Mouse (Mus musculus) lung, postnatal 10 days (tissue): ENCODE data around the gene Otogl.
A peak's percentile ranks its signal among the peaks of the same experiment; 100 is the strongest.

Source experiments
- DNase-seq: peaks from one replicate; pipeline ENCODE4 v3.0.0; 2021

The Otogl gene

GRCm38 (mm10) chr10:107905274-107906034 is 6.5 kb downstream of the Otogl start:
- no peak for DNase-seq

- no peak for DNase-seq
These were observed 10.0 kb downstream of the Otogl start for GRCm38 (mm10) chr10:107901958-107902357.

GRCm38 (mm10) chr10:107901204-107901879 is 10.6 kb downstream of the Otogl start:
- no peak for DNase-seq

- no peak for DNase-seq
These were observed 12.0 kb downstream of the Otogl start for GRCm38 (mm10) chr10:107899946-107900345.

GRCm38 (mm10) chr10:107896158-107896557 is 15.8 kb downstream of the Otogl start:
- no peak for DNase-seq

- peak; percentile 56 for DNase-seq
These were observed 17.0 kb downstream of the Otogl start for GRCm38 (mm10) chr10:107894663-107895581.

GRCm38 (mm10) chr10:107890400-107890799 is 21.5 kb downstream of the Otogl start:
- DNase-seq = no peak

GRCm38 (mm10) chr10:107872542-107872941 is 39.4 kb downstream of the Otogl start:
- no peak for DNase-seq

- DNase-seq = no peak
These were observed 39.8 kb downstream of the Otogl start for GRCm38 (mm10) chr10:107872109-107872508.

- DNase-seq = no peak
These were observed 41.4 kb downstream of the Otogl start for GRCm38 (mm10) chr10:107870540-107870939.

GRCm38 (mm10) chr10:107868904-107869303 is 43.0 kb downstream of the Otogl start:
- DNase-seq = no peak

GRCm38 (mm10) chr10:107867414-107867813 is 44.5 kb downstream of the Otogl start:
- DNase-seq = no peak

GRCm38 (mm10) chr10:107860235-107860917 is 51.6 kb downstream of the Otogl start:
- DNase-seq = no peak

GRCm38 (mm10) chr10:107859220-107859619 is 52.7 kb downstream of the Otogl start:
- no peak for DNase-seq

- DNase-seq = peak; percentile 47
These were observed 53.2 kb downstream of the Otogl start for GRCm38 (mm10) chr10:107858684-107859083.

GRCm38 (mm10) chr10:107844906-107845305 is 67.0 kb downstream of the Otogl start:
- no peak for DNase-seq

GRCm38 (mm10) chr10:107834452-107835239 is 77.3 kb downstream of the Otogl start:
- DNase-seq = no peak

GRCm38 (mm10) chr10:107829151-107829550 is 82.8 kb downstream of the Otogl start:
- no peak for DNase-seq

- DNase-seq = no peak
These were observed 98.0 kb downstream of the Otogl start for GRCm38 (mm10) chr10:107813814-107814483.

GRCm38 (mm10) chr10:107810649-107811398 is 101.1 kb downstream of the Otogl start:
- peak; percentile 1 for DNase-seq
